Mouse (Mus musculus): ENCODE results near the gene Senp7. TPM values are rescaled to one million over a fixed set of nuclear protein-coding genes. Genes with fewer than 3 reads are reported as not detected.

Senp7 gene
- polyA plus RNA-seq, 1 experiment from 2014 or later, result 26.4 TPM

DNA sequence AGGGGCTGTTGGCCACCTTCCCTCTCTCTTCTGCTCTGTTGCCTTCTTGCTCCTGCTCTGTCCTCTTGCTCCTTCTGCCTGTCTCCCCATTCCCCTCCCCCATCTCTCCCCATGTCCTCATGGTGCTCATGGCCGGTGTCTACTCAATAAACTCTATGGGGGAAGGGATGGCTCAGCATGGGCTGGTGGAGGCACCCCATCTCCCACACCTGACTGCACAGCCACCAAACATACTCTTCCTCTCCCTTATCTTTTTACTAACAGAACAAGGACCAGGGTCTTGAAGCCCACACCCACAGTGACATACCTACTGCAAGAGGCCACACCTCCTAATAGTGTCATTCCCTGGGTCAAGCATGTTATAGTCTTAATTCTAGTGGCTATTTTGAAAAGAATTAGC is 26.0 kb downstream of the Senp7 start:
- no peaks in the 10 kb centered on the region; the same call in 1 of the 2 replicates for H3K4me1 ChIP-seq (replicated peaks; ENCODE audit: insufficient read depth, low read length)
- DNase-seq (ENCODE audit: low spot score) (no peak), ATAC-seq (replicated peaks; ENCODE audit: low FRiP score, low read depth) (peak; percentile 14; the same call in 1 of the 2 replicates)
- 94% methylated on average over 1 of the region's 1 CpGs for WGBS
- H3K4me2 ChIP-seq (ENCODE audit: low read length), result no peak overlapping the region
- H3K4me3 ChIP-seq (replicated peaks; ENCODE audit: low read depth, low read length), result no peak overlapping the region
- TF ChIP-seq CTCF (IDR thresholded peaks at IDR 0.05; ENCODE audit: low read depth), result no peak
- no peak overlapping the region for H3K9ac ChIP-seq (ENCODE audit: low read depth, low read length)
- no peak overlapping the region for H3K27ac ChIP-seq
- H3K27me3 ChIP-seq (ENCODE audit: insufficient read depth, low read length), result no peaks in the 10 kb centered on the region
- H3K36me3 ChIP-seq (ENCODE audit: insufficient read depth, low read length), result no peaks in the 10 kb centered on the region
- no peaks in the 10 kb centered on the region for H3K9me3 ChIP-seq (replicated peaks; ENCODE audit: low read length)

DNA sequence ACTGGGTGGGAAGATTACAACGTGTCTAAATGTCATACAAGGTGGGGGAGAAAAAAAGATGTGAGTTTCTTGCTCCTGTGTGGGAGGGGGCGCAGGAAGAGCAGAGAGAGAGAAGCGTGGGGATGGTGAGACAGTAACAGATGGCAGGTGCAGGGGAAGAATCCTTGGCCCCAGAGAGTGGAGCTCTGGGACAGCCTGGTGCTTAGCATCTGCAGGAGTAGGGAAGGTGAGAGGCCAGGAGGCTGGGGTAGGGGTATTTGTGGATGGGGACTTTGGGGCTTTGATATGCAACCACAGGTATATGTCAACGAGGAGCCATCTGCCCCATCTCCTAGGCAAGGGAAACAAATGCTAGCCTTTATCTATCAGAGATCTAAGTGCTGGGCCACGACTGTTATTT is 26.4 kb downstream of the Senp7 start:
- no peak for ATAC-seq (replicated peaks; ENCODE audit: low FRiP score, low read depth)
- H3K27me3 ChIP-seq (ENCODE audit: insufficient read depth, low read length), result no peaks in the 10 kb centered on the region
- no peak overlapping the region for H3K9ac ChIP-seq (ENCODE audit: low read depth, low read length)
- TF ChIP-seq CTCF (IDR thresholded peaks at IDR 0.05; ENCODE audit: low read depth), result no peak
- H3K36me3 ChIP-seq (ENCODE audit: insufficient read depth, low read length), result no peaks in the 10 kb centered on the region
- no peak for DNase-seq (ENCODE audit: low spot score)
- H3K27ac ChIP-seq, result peak overlapping the region; percentile 91
- no peaks in the 10 kb centered on the region; the same call in 1 of the 2 replicates for H3K4me1 ChIP-seq (replicated peaks; ENCODE audit: insufficient read depth, low read length)
- H3K4me2 ChIP-seq (ENCODE audit: low read length), result no peak overlapping the region
- WGBS, result 74% methylated on average over 5 of the region's 5 CpGs
- H3K9me3 ChIP-seq (replicated peaks; ENCODE audit: low read length), result no peaks in the 10 kb centered on the region
- no peak overlapping the region for H3K4me3 ChIP-seq (replicated peaks; ENCODE audit: low read depth, low read length)

DNA sequence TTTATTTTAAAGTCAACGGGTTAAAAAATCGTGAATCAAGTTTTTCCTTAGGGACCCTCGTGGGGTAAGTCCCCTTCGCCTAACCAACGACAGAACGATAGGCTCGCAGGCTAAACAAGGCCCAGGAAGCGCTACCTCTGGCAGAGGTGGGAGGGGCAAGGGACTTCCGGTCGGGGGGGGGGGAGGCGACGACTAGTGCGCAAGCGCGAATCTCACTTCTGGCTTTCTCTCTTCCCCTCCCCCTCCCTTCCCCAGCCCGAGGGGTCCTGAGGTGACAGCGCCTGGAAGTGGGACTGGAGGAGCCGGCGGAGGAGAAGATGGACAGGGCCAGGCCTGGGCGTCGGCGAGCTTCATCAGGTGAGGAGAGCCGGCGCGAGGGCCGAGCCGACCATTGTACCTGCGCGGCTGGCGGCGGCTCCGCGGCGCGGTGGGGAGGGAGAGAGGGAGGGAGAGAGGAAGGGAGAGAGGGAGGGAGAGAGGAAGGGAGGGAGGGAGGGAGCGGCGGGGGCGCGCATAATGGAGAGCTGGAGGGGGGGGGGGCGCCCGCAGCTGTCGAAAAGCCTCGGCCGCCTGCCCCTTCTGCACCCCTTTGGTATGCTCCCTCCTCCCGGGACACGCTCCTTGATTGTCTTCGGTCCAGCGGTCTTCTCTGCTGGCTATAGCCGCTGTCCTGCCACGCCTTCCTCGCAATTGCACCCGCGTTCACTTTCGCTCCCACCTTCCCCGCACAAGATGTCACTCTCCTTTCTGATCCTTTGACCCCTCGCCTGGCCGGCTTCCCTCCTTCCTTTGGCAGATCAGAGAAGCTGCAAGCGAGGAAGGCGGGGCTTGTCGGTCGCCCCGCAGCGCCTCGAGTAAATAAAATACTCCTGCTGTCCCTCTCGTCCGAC is 27.3 kb downstream of the Senp7 start:
- H3K27me3 ChIP-seq (ENCODE audit: insufficient read depth, low read length), result no peaks in the 10 kb centered on the region
- H3K9me3 ChIP-seq (replicated peaks; ENCODE audit: low read length), result no peaks in the 10 kb centered on the region
- H3K27ac ChIP-seq, result peak overlapping the region; percentile 91
- TF ChIP-seq CTCF (IDR thresholded peaks at IDR 0.05; ENCODE audit: low read depth), result no peak
- ATAC-seq (replicated peaks; ENCODE audit: low FRiP score, low read depth), result peak; percentile 89
- H3K4me1 ChIP-seq (replicated peaks; ENCODE audit: insufficient read depth, low read length), result no peaks in the 10 kb centered on the region; the same call in 1 of the 2 replicates
- H3K4me2 ChIP-seq (ENCODE audit: low read length), result peak overlapping the region; percentile 53
- H3K9ac ChIP-seq (ENCODE audit: low read depth, low read length), result peak overlapping the region; percentile 66
- no peaks in the 10 kb centered on the region for H3K36me3 ChIP-seq (ENCODE audit: insufficient read depth, low read length)
- peak overlapping the region; percentile 85 for H3K4me3 ChIP-seq (replicated peaks; ENCODE audit: low read depth, low read length)
- peak; percentile 94 for DNase-seq (ENCODE audit: low spot score)
- under 1% methylated on average over 38 of the region's 66 CpGs for WGBS

DNA sequence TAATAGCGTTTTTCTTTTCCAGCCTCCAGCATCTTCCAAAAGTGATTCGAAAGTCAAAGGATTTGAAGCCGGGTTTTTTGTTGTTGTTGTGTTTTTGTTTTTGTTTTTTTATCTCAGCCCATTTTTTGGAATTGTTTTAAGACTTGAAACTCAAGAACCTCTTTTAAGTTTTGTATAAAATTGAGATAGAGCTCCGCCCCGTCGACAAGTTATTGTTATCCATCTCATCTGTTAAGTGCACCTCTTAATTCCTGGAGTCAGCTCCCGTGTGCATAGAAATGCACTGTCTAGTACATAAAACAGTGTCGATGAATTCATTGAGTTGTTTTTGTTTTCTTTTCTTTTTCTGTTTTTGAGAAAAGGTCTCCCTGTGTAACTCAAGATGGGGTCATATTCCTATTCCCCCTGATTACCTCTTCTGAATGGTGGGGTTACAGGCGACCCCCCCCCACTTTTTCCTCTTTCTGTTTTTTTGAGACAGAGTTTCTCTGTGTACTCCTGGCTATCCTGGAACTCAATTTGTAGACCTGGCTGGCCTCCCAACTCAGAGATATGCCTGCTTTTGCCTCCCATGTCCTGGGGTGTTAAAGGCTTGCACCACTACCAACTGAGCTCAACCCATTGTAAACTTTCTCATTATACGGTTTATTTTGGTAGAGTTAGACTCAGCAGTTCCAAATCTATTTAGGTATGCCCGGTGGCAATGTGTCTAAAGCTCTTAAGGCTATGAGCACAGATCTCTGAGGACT is 28.2 kb downstream of the Senp7 start:
- Histone ChIP-seq H3K27me3 (ENCODE audit: insufficient read depth, low read length) (no peaks in the 10 kb centered on the region), H3K4me1 (replicated peaks; ENCODE audit: insufficient read depth, low read length) (no peaks in the 10 kb centered on the region; the same call in 1 of the 2 replicates), H3K4me2 (ENCODE audit: low read length) (peak overlapping the region; percentile 53), H3K9me3 (replicated peaks; ENCODE audit: low read length) (no peaks in the 10 kb centered on the region), H3K27ac (peak overlapping the region; percentile 91), H3K9ac (ENCODE audit: low read depth, low read length) (peak overlapping the region; percentile 66), H3K4me3 (replicated peaks; ENCODE audit: low read depth, low read length) (peak overlapping the region; percentile 85), H3K36me3 (ENCODE audit: insufficient read depth, low read length) (no peaks in the 10 kb centered on the region)
- 9% methylated on average over 11 of the region's 11 CpGs for WGBS
- DNase-seq (ENCODE audit: low spot score) (peak; percentile 33), ATAC-seq (replicated peaks; ENCODE audit: low FRiP score, low read depth) (no peak)
- TF ChIP-seq CTCF (IDR thresholded peaks at IDR 0.05; ENCODE audit: low read depth), result no peak

DNA sequence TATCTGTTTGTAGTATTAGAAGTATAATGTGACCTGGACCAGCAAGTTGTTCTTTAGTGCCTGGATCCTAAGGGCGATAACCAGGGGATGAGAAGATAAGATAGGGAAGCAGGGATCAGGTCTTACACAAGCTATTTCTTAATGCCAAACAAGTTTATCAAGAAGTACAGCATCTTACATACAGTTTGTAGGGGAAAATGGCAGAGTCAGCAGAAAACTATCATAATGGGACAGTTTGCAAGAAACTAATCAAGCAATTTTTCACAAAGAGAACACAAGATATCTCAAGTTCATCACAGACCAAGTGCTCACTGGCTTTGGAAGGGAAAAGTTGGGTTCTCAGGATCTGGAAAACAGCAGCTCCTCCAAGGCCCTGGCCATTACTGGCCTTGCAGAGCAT is 31.3 kb downstream of the Senp7 start:
- Histone ChIP-seq H3K4me1 (replicated peaks; ENCODE audit: insufficient read depth, low read length) (no peaks in the 10 kb centered on the region; the same call in 1 of the 2 replicates), H3K9me3 (replicated peaks; ENCODE audit: low read length) (no peaks in the 10 kb centered on the region), H3K4me3 (replicated peaks; ENCODE audit: low read depth, low read length) (no peak overlapping the region), H3K27ac (no peak overlapping the region), H3K27me3 (ENCODE audit: insufficient read depth, low read length) (no peaks in the 10 kb centered on the region), H3K36me3 (ENCODE audit: insufficient read depth, low read length) (no peaks in the 10 kb centered on the region), H3K9ac (ENCODE audit: low read depth, low read length) (no peak overlapping the region), H3K4me2 (ENCODE audit: low read length) (no peak overlapping the region)
- no peak for TF ChIP-seq CTCF (IDR thresholded peaks at IDR 0.05; ENCODE audit: low read depth)
- ATAC-seq (replicated peaks; ENCODE audit: low FRiP score, low read depth) (no peak), DNase-seq (ENCODE audit: low spot score) (no peak)
- 97% methylated on average over 1 of the region's 1 CpGs for WGBS

DNA sequence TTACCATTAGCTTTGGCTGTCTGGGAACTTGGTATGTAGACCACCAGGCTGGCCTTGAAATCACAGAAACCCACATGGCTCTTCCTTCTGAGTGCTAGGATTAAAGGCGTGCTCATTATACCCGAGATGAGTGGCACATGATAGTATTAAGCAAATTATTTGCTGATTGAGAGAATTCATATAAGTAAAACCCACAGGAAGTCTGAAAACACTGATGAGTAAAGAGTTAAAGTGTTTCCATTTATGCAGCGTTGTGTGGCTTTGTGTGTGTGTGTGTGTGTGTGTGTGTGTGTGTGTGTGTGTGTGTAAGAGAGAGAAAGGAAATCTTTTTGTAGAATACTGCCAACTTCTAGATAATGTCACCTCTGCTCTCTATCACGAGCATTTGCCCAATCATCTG is 33.6 kb downstream of the Senp7 start:
- H3K36me3 ChIP-seq (ENCODE audit: insufficient read depth, low read length), result no peaks in the 10 kb centered on the region
- WGBS, result 87% methylated on average over 4 of the region's 4 CpGs
- no peaks in the 10 kb centered on the region for H3K27me3 ChIP-seq (ENCODE audit: insufficient read depth, low read length)
- H3K4me1 ChIP-seq (replicated peaks; ENCODE audit: insufficient read depth, low read length), result no peaks in the 10 kb centered on the region
- H3K9ac ChIP-seq (ENCODE audit: low read depth, low read length), result no peak overlapping the region
- ATAC-seq (replicated peaks; ENCODE audit: low FRiP score, low read depth) (no peak), DNase-seq (ENCODE audit: low spot score) (no peak)
- TF ChIP-seq CTCF (IDR thresholded peaks at IDR 0.05; ENCODE audit: low read depth), result no peak
- no peak overlapping the region for H3K4me3 ChIP-seq (replicated peaks; ENCODE audit: low read depth, low read length)
- no peak overlapping the region for H3K27ac ChIP-seq
- no peak overlapping the region for H3K4me2 ChIP-seq (ENCODE audit: low read length)
- H3K9me3 ChIP-seq (replicated peaks; ENCODE audit: low read length), result no peaks in the 10 kb centered on the region

Measured in kidney, postnatal 0 days (tissue).